In the genomic region with DNA sequence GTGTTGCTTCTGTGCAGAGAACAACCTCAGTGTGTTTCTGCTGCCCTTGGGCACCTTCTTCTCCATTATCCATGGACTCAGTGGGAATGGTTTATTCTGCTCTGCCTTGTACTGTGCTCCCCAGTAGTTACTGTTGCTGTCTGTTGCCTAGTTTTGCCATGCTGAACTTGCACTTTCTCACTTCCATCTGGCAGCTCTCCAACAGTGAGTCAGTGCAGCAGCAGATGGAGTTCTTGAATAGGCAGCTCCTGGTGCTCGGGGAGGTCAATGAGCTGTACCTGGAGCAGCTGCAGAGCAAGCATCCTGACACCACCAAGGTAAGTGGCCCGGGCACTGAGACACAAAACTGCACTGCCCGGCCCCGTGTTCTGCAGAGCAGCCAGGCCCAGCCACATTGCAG, we compare ENCODE assay signal across 10 mouse cellular contexts. TPM values are rescaled to one million over a fixed set of nuclear protein-coding genes. Genes with fewer than 3 reads are reported as not detected.
DNase-seq lines count a peak whose midpoint lies in the region; ATAC-seq and TF ChIP-seq lines count a peak whose summit lies in the region.
"Had no signal": no experiment of that assay in that cellular context is flagged by ENCODE, and none has a peak within 500 bp of the region (broad histone marks: within the 10 kb centered on the region; RNA-seq: fewer than 3 reads in every experiment).

No protein-coding gene starts in this region.

- no peak for TF ChIP-seq RAD21 in MEL (IDR thresholded peaks at IDR 0.05; ENCODE audit: low read depth, low read length)

- no peak for TF ChIP-seq CTCF in MEL (IDR thresholded peaks at IDR 0.05 in 2 of 3, conservative IDR thresholded peaks at IDR 0.05 in 1 of 3; ENCODE audit: control insufficient read depth in 1 of 3, insufficient read depth in 1 of 3, low read depth in 2 of 3, low read length in 3 of 3, poor library complexity in 1 of 3, severe bottlenecking in 1 of 3)
- no peak for TF ChIP-seq CTCF in cerebellum, adult 2 months (IDR thresholded peaks at IDR 0.05; ENCODE audit: borderline replicate concordance, insufficient read depth, low read depth, low read length)

- H3K9ac ChIP-seq in heart, embryonic 12.5 days, result no peak overlapping the region
- no peak overlapping the region for H3K9ac ChIP-seq in MEL (ENCODE audit: control insufficient read depth, low read depth, low read length, poor library complexity, severe bottlenecking)
- H3K9ac ChIP-seq in liver, embryonic 12.5 days, result no peak overlapping the region
- H3K9ac ChIP-seq: embryonic facial prominence, embryonic 15.5 days had no signal

- TF ChIP-seq POLR2A in MEL (IDR thresholded peaks at IDR 0.05; ENCODE audit: control insufficient read depth in 1 of 2, insufficient read depth in 1 of 2, low read depth in 1 of 2, low read length in 2 of 2, poor library complexity in 1 of 2), result no peak
- no peak for TF ChIP-seq POLR2A in cerebellum, adult 2 months (IDR thresholded peaks at IDR 0.05; ENCODE audit: borderline replicate concordance, insufficient read depth, low read length)

- H3K27ac ChIP-seq in heart, embryonic 12.5 days (ENCODE audit: poor library complexity, severe bottlenecking), result no peak overlapping the region
- H3K27ac ChIP-seq in MEL (ENCODE audit: control insufficient read depth, low read depth, low read length), result no peak overlapping the region
- H3K27ac ChIP-seq in cerebellum, adult 2 months (ENCODE audit: insufficient read depth, low read length), result no peak overlapping the region
- no peak overlapping the region for H3K27ac ChIP-seq in liver, embryonic 12.5 days
- H3K27ac ChIP-seq: embryonic facial prominence, embryonic 15.5 days had no signal

- H3K9me3 ChIP-seq in heart, embryonic 12.5 days (replicated peaks), result no peaks in the 10 kb centered on the region
- H3K9me3 ChIP-seq in MEL (replicated peaks; ENCODE audit: insufficient read depth, low read length), result no peaks in the 10 kb centered on the region
- no peaks in the 10 kb centered on the region for H3K9me3 ChIP-seq in liver, embryonic 12.5 days (replicated peaks)
- H3K9me3 ChIP-seq: embryonic facial prominence, embryonic 15.5 days had no signal

- no peak overlapping the region for H3K4me3 ChIP-seq in heart, embryonic 12.5 days
- no peak overlapping the region for H3K4me3 ChIP-seq in MEL (ENCODE audit: control insufficient read depth in 1 of 2, insufficient read depth in 1 of 2, low read depth in 2 of 2, low read length in 2 of 2)
- H3K4me3 ChIP-seq in cerebellum, adult 2 months (replicated peaks; ENCODE audit: insufficient read depth, low read depth, low read length), result no peak overlapping the region
- no peak overlapping the region for H3K4me3 ChIP-seq in liver, embryonic 12.5 days
- H3K4me3 ChIP-seq: embryonic facial prominence, embryonic 15.5 days had no signal

- H3K36me3 ChIP-seq in heart, embryonic 12.5 days, result peaks cover 92% of the 10 kb centered on the region
- H3K36me3 ChIP-seq in MEL (ENCODE audit: control insufficient read depth in 1 of 2, insufficient read depth in 2 of 2, low read length in 2 of 2), result no peaks in the 10 kb centered on the region; a peak in 1 of 4 replicates
- peaks cover 99% of the 10 kb centered on the region for H3K36me3 ChIP-seq in liver, embryonic 12.5 days

- no peak for ATAC-seq in heart, embryonic 12.5 days (ENCODE audit: insufficient number of reproducible peaks, low FRiP score)
- ATAC-seq in megakaryocyte, adult 5-6 weeks (ENCODE audit: poor library complexity, severe bottlenecking), result no peak
- ATAC-seq in activated CD4-positive, CD25-positive, alpha-beta regulatory T cell, adult 4 months, result no peak
- ATAC-seq in liver, embryonic 12.5 days, result no peak

- no peaks in the 10 kb centered on the region for H3K79me2 ChIP-seq in MEL (ENCODE audit: control insufficient read depth, insufficient read depth, low read length, poor library complexity)

- DNase-seq in heart, adult 11 months, result peak; percentile 92
- DNase-seq in MEL (ENCODE audit: low read depth, low spot score), result peak; percentile 49
- peak; percentile 51 to 78 for DNase-seq in cerebellum, adult 2 months
- DNase-seq in kidney, postnatal 36 days, result peak; percentile 68 to 78
- DNase-seq: thymus, adult 18-20 months had no signal

- no peaks in the 10 kb centered on the region for H3K27me3 ChIP-seq in heart, embryonic 12.5 days (replicated peaks)
- H3K27me3 ChIP-seq in MEL (ENCODE audit: control insufficient read depth in 1 of 2, insufficient read depth in 2 of 2, low read length in 2 of 2), result no peaks in the 10 kb centered on the region
- H3K27me3 ChIP-seq in cerebellum, adult 2 months (ENCODE audit: control insufficient read depth, insufficient read depth, low read length), result no peaks in the 10 kb centered on the region
- no peaks in the 10 kb centered on the region for H3K27me3 ChIP-seq in liver, embryonic 12.5 days (replicated peaks)
- H3K27me3 ChIP-seq: embryonic facial prominence, embryonic 15.5 days had no signal

- H3K4me1 ChIP-seq in heart, embryonic 12.5 days (replicated peaks), result 0 out of 2 replicates have a peak, but pooled peaks cover 5% of the 10 kb centered on the region
- H3K4me1 ChIP-seq in MEL (ENCODE audit: control insufficient read depth in 1 of 2, insufficient read depth in 2 of 2, low read length in 2 of 2), result no peaks in the 10 kb centered on the region
- no peaks in the 10 kb centered on the region; the same call in 1 of the 2 replicates for H3K4me1 ChIP-seq in cerebellum, adult 2 months (ENCODE audit: control insufficient read depth, insufficient read depth, low read length)
- no peaks in the 10 kb centered on the region for H3K4me1 ChIP-seq in liver, embryonic 12.5 days
- H3K4me1 ChIP-seq: embryonic facial prominence, embryonic 15.5 days had no signal

- H3K4me2 ChIP-seq in heart, embryonic 12.5 days, result no peak overlapping the region
- no peak overlapping the region for H3K4me2 ChIP-seq in liver, embryonic 12.5 days
- H3K4me2 ChIP-seq: embryonic facial prominence, embryonic 15.5 days had no signal

- WGBS in heart, embryonic 12.5 days, result 85% methylated on average over 4 of the region's 4 CpGs
- WGBS in cerebellum, adult 2 months, result 20% methylated on average over 4 of the region's 4 CpGs
- WGBS in liver, embryonic 12.5 days (ENCODE audit: insufficient replicate concordance), result 88% methylated on average over 4 of the region's 4 CpGs

- TF ChIP-seq EP300 in MEL (IDR thresholded peaks at IDR 0.05; ENCODE audit: low read depth in 1 of 2, low read length in 2 of 2), result no peak

TF ChIP-seq in MEL, 35 proteins besides CTCF, POLR2A, EP300 and RAD21:
- TF ChIP-seq USF1 (IDR thresholded peaks at IDR 0.05; ENCODE audit: low read depth, low read length) (no peak), NRF1 (IDR thresholded peaks at IDR 0.05; ENCODE audit: insufficient read depth, low read depth, low read length, poor library complexity, severe bottlenecking) (no peak), CHD2 (IDR thresholded peaks at IDR 0.05; ENCODE audit: low read length) (no peak), JUND (IDR thresholded peaks at IDR 0.05; ENCODE audit: low read depth, low read length) (no peak)

RNA-seq across cellular contexts. Expression of a gene that starts 17.8 kb away (rescaled TPM):
- 1.2 and 2.2 TPM in 2 replicates for polyA plus RNA-seq in heart, embryonic 12.5 days (2016; fragmentation: Nextera tagmentation; extraction: Ambion mirVana)
- total RNA-seq in MEL (2012; rRNA removed), result 0.36 and 0.92 TPM in 2 replicates
- 1 to 10 TPM in 1 of 2 experiments, not detected in 1; 5.4 TPM for polyA plus RNA-seq in MEL (2012; ENCODE audit: insufficient read depth in 1 of 2, insufficient read length in 2 of 2, low read depth in 1 of 2, low replicate concordance in 2 of 2, missing spikeins in 1 of 2)
- polyA plus RNA-seq in cerebellum, adult 2 months (2012; rRNA removed), result 0.61 and 1.5 TPM in 2 replicates
- 19.2 and 23.6 TPM in 2 replicates for total RNA-seq in megakaryocyte, adult 5-6 weeks (2015)
- 23.2 and 28.0 TPM in 2 replicates for total RNA-seq in megakaryocyte, adult 5-6 weeks (2017)
- 1 to 10 TPM in 1 of 2 experiments, not detected in 1; 1.4 TPM for polyA plus RNA-seq in activated CD4-positive, CD25-positive, alpha-beta regulatory T cell, adult 4 months (2017; shearing (Covaris generic))
- polyA plus RNA-seq in liver, embryonic 12.5 days (2016; fragmentation: Nextera tagmentation; extraction: Ambion mirVana), result 1.9 and 2.6 TPM in 2 replicates

RNA-seq across cellular contexts. Expression of a gene that starts 18.2 kb away (rescaled TPM):
- 0.42 and 0.51 TPM in 2 replicates for polyA plus RNA-seq in heart, embryonic 12.5 days (2016; fragmentation: Nextera tagmentation; extraction: Ambion mirVana)
- total RNA-seq in MEL (2012; rRNA removed), result 0.49 and 1.5 TPM in 2 replicates
- polyA plus RNA-seq in MEL (2012; ENCODE audit: insufficient read depth in 1 of 2, insufficient read length in 2 of 2, low read depth in 1 of 2, low replicate concordance in 2 of 2, missing spikeins in 1 of 2), result 1 to 10 TPM in 1 of 2 experiments, not detected in 1; 2.6 TPM
- 0.70 and 0.98 TPM in 2 replicates for polyA plus RNA-seq in cerebellum, adult 2 months (2012; rRNA removed)
- 17.0 and 18.0 TPM in 2 replicates for total RNA-seq in megakaryocyte, adult 5-6 weeks (2015)
- total RNA-seq in megakaryocyte, adult 5-6 weeks (2017), result 5.9 and 6.4 TPM in 2 replicates
- not detected for polyA plus RNA-seq in activated CD4-positive, CD25-positive, alpha-beta regulatory T cell, adult 4 months (2017; shearing (Covaris generic))
- 0.14 and 0.35 TPM in 2 replicates for polyA plus RNA-seq in liver, embryonic 12.5 days (2016; fragmentation: Nextera tagmentation; extraction: Ambion mirVana)

RNA-seq across cellular contexts. Expression of a gene that starts 40.7 kb away (rescaled TPM):
- polyA plus RNA-seq in heart, embryonic 12.5 days (2016; fragmentation: Nextera tagmentation; extraction: Ambion mirVana), result 16.7 and 17.6 TPM in 2 replicates
- total RNA-seq in MEL (2012; rRNA removed), result 7.5 and 8.0 TPM in 2 replicates
- polyA plus RNA-seq in MEL (2012; ENCODE audit: insufficient read depth in 1 of 2, insufficient read length in 2 of 2, low read depth in 1 of 2, low replicate concordance in 2 of 2, missing spikeins in 1 of 2), result 10 to 100 TPM in 1 of 2 experiments, not detected in 1; 16.4 TPM
- polyA plus RNA-seq in cerebellum, adult 2 months (2012; rRNA removed), result 34.4 and 34.9 TPM in 2 replicates
- 8.9 and 10.9 TPM in 2 replicates for total RNA-seq in megakaryocyte, adult 5-6 weeks (2015)
- total RNA-seq in megakaryocyte, adult 5-6 weeks (2017), result 11.7 and 12.9 TPM in 2 replicates
- polyA plus RNA-seq in activated CD4-positive, CD25-positive, alpha-beta regulatory T cell, adult 4 months (2017; shearing (Covaris generic)), result 10 to 100 TPM; 13.9 to 16.2 TPM
- polyA plus RNA-seq in liver, embryonic 12.5 days (2016; fragmentation: Nextera tagmentation; extraction: Ambion mirVana), result 12.5 and 13.6 TPM in 2 replicates

RNA-seq across cellular contexts. Expression of a gene that starts 59.9 kb away (rescaled TPM):
- 3.9 and 5.6 TPM in 2 replicates for polyA plus RNA-seq in heart, embryonic 12.5 days (2016; fragmentation: Nextera tagmentation; extraction: Ambion mirVana)
- 75.1 and 82.9 TPM in 2 replicates for total RNA-seq in MEL (2012; rRNA removed)
- 100 to 1,000 TPM; 194 to 277 TPM for polyA plus RNA-seq in MEL (2012; ENCODE audit: insufficient read depth in 1 of 2, insufficient read length in 2 of 2, low read depth in 1 of 2, low replicate concordance in 2 of 2, missing spikeins in 1 of 2)
- 0.18 TPM in 1 of 2 replicates, not detected in the other for polyA plus RNA-seq in cerebellum, adult 2 months (2012; rRNA removed)
- 2.9 and 7.4 TPM in 2 replicates for total RNA-seq in megakaryocyte, adult 5-6 weeks (2015)
- 6.1 and 7.8 TPM in 2 replicates for total RNA-seq in megakaryocyte, adult 5-6 weeks (2017)
- under 1 TPM; 0.20 to 0.85 TPM for polyA plus RNA-seq in activated CD4-positive, CD25-positive, alpha-beta regulatory T cell, adult 4 months (2017; shearing (Covaris generic))
- polyA plus RNA-seq in liver, embryonic 12.5 days (2016; fragmentation: Nextera tagmentation; extraction: Ambion mirVana), result 117 and 121 TPM in 2 replicates
- polyA plus RNA-seq: embryonic facial prominence, embryonic 15.5 days had no signal
